Mouse (Mus musculus) CH12.LX (cell line): ENCODE measurements around the gene Zfp184. TPM values are rescaled to one million over a fixed set of nuclear protein-coding genes. Genes with fewer than 3 reads are reported as not detected.

Experiments used
- DNase-seq: peaks from one replicate; pipeline ENCODE4 v3.0.0-alpha.2; 2013; ENCODE audit errors: extremely low read depth
- H3K27ac ChIP-seq: 2 replicates; pipeline ENCODE4 v1.5.1; 2012; ENCODE audit warnings: low read depth, mild to moderate bottlenecking, control low read depth, moderate library complexity; ENCODE audit not compliant: insufficient read depth
- H3K27me3 ChIP-seq: replicated peaks from 2 replicates; pipeline ENCODE3; 2012; ENCODE audit warnings: inconsistent platforms
- H3K36me3 ChIP-seq, 2 experiments: replicated peaks in 1 of 2; 2 replicates each; pipeline versions ENCODE3 to v1.6.1; 2012; ENCODE audit warnings: inconsistent platforms in 1 of 2, low read length in 1 of 2, mild to moderate bottlenecking in 1 of 2, mixed read lengths in 1 of 2, moderate library complexity in 1 of 2; ENCODE audit not compliant: control insufficient read depth in 1 of 2, insufficient read depth in 1 of 2
- H3K4me1 ChIP-seq, 2 experiments: 2 replicates each; pipeline ENCODE4 v1.6.1; 2012; ENCODE audit warnings: inconsistent platforms in 1 of 2, moderate library complexity in 1 of 2; ENCODE audit not compliant: insufficient read depth in 2 of 2, control insufficient read depth in 1 of 2
- H3K4me2 ChIP-seq: 2 replicates; pipeline ENCODE4 v1.6.1; 2012; ENCODE audit warnings: low read depth, mild to moderate bottlenecking, control low read depth; ENCODE audit not compliant: poor library complexity, insufficient read depth, severe bottlenecking
- H3K4me3 ChIP-seq, 3 experiments: fragments of 150-350 bp in 1 of 3; sonication (generic) in 1 of 3; replicated peaks in 1 of 3; 2 replicates each; pipeline versions ENCODE3 to v1.5.1; 2011 to 2012; ENCODE audit warnings: low read depth in 2 of 3, low read length in 2 of 3, mild to moderate bottlenecking in 2 of 3, moderate library complexity in 2 of 3, control low read depth in 1 of 3, improper control_type of control experiment in 1 of 3, inconsistent platforms in 1 of 3, mixed read lengths in 1 of 3; ENCODE audit not compliant: poor library complexity in 1 of 3
- H3K79me2 ChIP-seq: replicated peaks from 2 replicates; pipeline ENCODE4 v1.6.1; 2012; ENCODE audit warnings: mild to moderate bottlenecking, moderate library complexity; ENCODE audit not compliant: control insufficient read depth, poor library complexity, insufficient read depth, severe bottlenecking; ENCODE audit errors: extremely low read depth
- H3K9ac ChIP-seq: 2 replicates; pipeline ENCODE4 v1.6.1; 2012; ENCODE audit warnings: low read depth, mild to moderate bottlenecking, control low read depth, moderate library complexity; ENCODE audit not compliant: insufficient read depth
- H3K9me3 ChIP-seq: replicated peaks from 2 replicates; pipeline ENCODE3; 2012; ENCODE audit warnings: low read length, inconsistent platforms, mixed read lengths
- BHLHE40 ChIP-seq: IDR thresholded peaks from 2 replicates; pipeline ENCODE4 v1.6.1; 2011; ENCODE audit warnings: mild to moderate bottlenecking, low read depth, low read length, improper control_type of control experiment
- CHD1 ChIP-seq: IDR thresholded peaks from 2 replicates; pipeline ENCODE4 v1.6.1; 2012; ENCODE audit warnings: low read depth, low read length, improper control_type of control experiment, inconsistent platforms
- CHD2 ChIP-seq: IDR thresholded peaks from 2 replicates; pipeline ENCODE4 v1.6.1; 2011; ENCODE audit warnings: low read length, improper control_type of control experiment
- CTCF ChIP-seq, 2 experiments: IDR thresholded peaks in 1 of 2; conservative IDR thresholded peaks in 1 of 2; 2 replicates each; pipeline ENCODE4 v1.5.1; 2011 to 2012; ENCODE audit warnings: low read depth in 2 of 2, low read length in 2 of 2, improper control_type of control experiment in 1 of 2, inconsistent platforms in 1 of 2, mild to moderate bottlenecking in 1 of 2, moderate library complexity in 1 of 2
- E2F4 ChIP-seq: IDR thresholded peaks from 2 replicates; pipeline ENCODE4 v1.6.1; 2011; ENCODE audit warnings: low read depth, low read length, improper control_type of control experiment; ENCODE audit not compliant: insufficient replicate concordance
- ELF1 ChIP-seq: IDR thresholded peaks from 2 replicates; pipeline ENCODE4 v1.6.1; 2014; ENCODE audit warnings: low read depth, mild to moderate bottlenecking, inconsistent platforms, low read length, improper control_type of control experiment
- EP300 ChIP-seq: IDR thresholded peaks from 2 replicates; pipeline ENCODE4 v1.6.1; 2011; ENCODE audit warnings: low read length, improper control_type of control experiment
- ETS1 ChIP-seq: conservative IDR thresholded peaks from 2 replicates; pipeline ENCODE4 v1.6.1; 2012; ENCODE audit warnings: low read depth, mild to moderate bottlenecking, inconsistent platforms, low read length, improper control_type of control experiment, moderate library complexity
- GABPA ChIP-seq: IDR thresholded peaks from 2 replicates; pipeline ENCODE4 v1.6.1; 2012; ENCODE audit warnings: low read depth, low read length, improper control_type of control experiment, inconsistent platforms; ENCODE audit not compliant: insufficient replicate concordance
- JUND ChIP-seq: conservative IDR thresholded peaks from 2 replicates; pipeline ENCODE4 v1.6.1; 2011; ENCODE audit warnings: low read depth, low read length, improper control_type of control experiment
- KAT2A ChIP-seq: IDR thresholded peaks from 2 replicates; pipeline ENCODE4 v1.6.1; 2012; ENCODE audit warnings: low read length, improper control_type of control experiment, inconsistent platforms; ENCODE audit not compliant: insufficient replicate concordance
- MAFK ChIP-seq: IDR thresholded peaks from 2 replicates; pipeline ENCODE4 v1.6.1; 2011; ENCODE audit warnings: low read length, improper control_type of control experiment; ENCODE audit not compliant: insufficient replicate concordance
- MAX ChIP-seq: IDR thresholded peaks from 2 replicates; pipeline ENCODE4 v1.6.1; 2011; ENCODE audit warnings: low read length, improper control_type of control experiment
- MAZ ChIP-seq: IDR thresholded peaks from 2 replicates; pipeline ENCODE4 v1.6.1; 2012; ENCODE audit warnings: low read depth, mild to moderate bottlenecking, inconsistent platforms, low read length, improper control_type of control experiment, moderate library complexity
- MXI1 ChIP-seq: IDR thresholded peaks from 2 replicates; pipeline ENCODE4 v1.6.1; 2011; ENCODE audit warnings: mild to moderate bottlenecking, low read depth, low read length, improper control_type of control experiment
- MYC ChIP-seq: IDR thresholded peaks from 2 replicates; pipeline ENCODE4 v1.6.1; 2011; ENCODE audit warnings: low read depth, mild to moderate bottlenecking, improper control_type of control experiment, low read length
- NRF1 ChIP-seq: IDR thresholded peaks from 2 replicates; pipeline ENCODE4 v1.6.1; 2014; ENCODE audit warnings: low read depth, mild to moderate bottlenecking, inconsistent platforms, low read length, improper control_type of control experiment, moderate library complexity
- PAX5 ChIP-seq: IDR thresholded peaks from 2 replicates; pipeline ENCODE4 v1.6.1; 2012; ENCODE audit warnings: low read length, inconsistent platforms, mixed read lengths
- POLR2A ChIP-seq: IDR thresholded peaks from 2 replicates; pipeline ENCODE4 v1.6.1; 2011; ENCODE audit warnings: low read depth, mild to moderate bottlenecking, improper control_type of control experiment, low read length
- RAD21 ChIP-seq: IDR thresholded peaks from 2 replicates; pipeline ENCODE4 v1.6.1; 2011; ENCODE audit warnings: low read depth, mild to moderate bottlenecking, low read length, improper control_type of control experiment, moderate library complexity
- RCOR1 ChIP-seq: conservative IDR thresholded peaks from 2 replicates; pipeline ENCODE4 v1.6.1; 2012; ENCODE audit warnings: low read depth, mild to moderate bottlenecking, inconsistent platforms, low read length, improper control_type of control experiment
- SIN3A ChIP-seq: IDR thresholded peaks from 2 replicates; pipeline ENCODE4 v1.6.1; 2012; ENCODE audit warnings: low read length, improper control_type of control experiment, inconsistent platforms
- TBP ChIP-seq: conservative IDR thresholded peaks from 2 replicates; pipeline ENCODE4 v1.6.1; 2011; ENCODE audit warnings: low read depth, low read length, improper control_type of control experiment
- TCF12 ChIP-seq: IDR thresholded peaks from 2 replicates; pipeline ENCODE4 v1.6.1; 2014; ENCODE audit warnings: low read depth, mild to moderate bottlenecking, inconsistent platforms, low read length, improper control_type of control experiment
- UBTF ChIP-seq: IDR thresholded peaks from 2 replicates; pipeline ENCODE4 v1.6.1; 2012; ENCODE audit warnings: low read depth, mild to moderate bottlenecking, inconsistent platforms, low read length, improper control_type of control experiment, moderate library complexity
- USF1 ChIP-seq: IDR thresholded peaks from 2 replicates; pipeline ENCODE4 v1.6.1; 2014; ENCODE audit warnings: low read depth, mild to moderate bottlenecking, inconsistent platforms, low read length, improper control_type of control experiment
- USF2 ChIP-seq: conservative IDR thresholded peaks from 2 replicates; pipeline ENCODE4 v1.6.1; 2011; ENCODE audit warnings: low read depth, low read length, improper control_type of control experiment
- ZC3H11A ChIP-seq: IDR thresholded peaks from 2 replicates; pipeline ENCODE4 v1.6.1; 2012; ENCODE audit warnings: low read depth, mild to moderate bottlenecking, inconsistent platforms, low read length, improper control_type of control experiment
- ZKSCAN1 ChIP-seq: IDR thresholded peaks from 2 replicates; pipeline ENCODE4 v1.6.1; 2012; ENCODE audit warnings: low read depth, inconsistent platforms, low read length, improper control_type of control experiment, borderline replicate concordance
- ZMIZ1 ChIP-seq: IDR thresholded peaks from 2 replicates; pipeline ENCODE4 v1.6.1; 2012; ENCODE audit warnings: low read depth, mild to moderate bottlenecking, inconsistent platforms, low read length, improper control_type of control experiment
- ZNF384 ChIP-seq: IDR thresholded peaks from 2 replicates; pipeline ENCODE4 v1.6.1; 2012; ENCODE audit warnings: low read depth, low read length, improper control_type of control experiment, inconsistent platforms
- dilution Hi-C: fragments of 300-500 bp; cut with MboI; formaldehyde crosslinking; loops from 2 replicates; pipeline ENCODE4 v1.14.3; 2020; ENCODE audit warnings: low sequenced_read_pairs; ENCODE audit not compliant: extremely low pct_unique_long_range_greater_than_20kb, extremely low pct_ligation_motif_present
- in situ Hi-C: fragments of 300-500 bp; cut with MboI; formaldehyde crosslinking; loops from 3 replicates; pipeline ENCODE4 v1.14.3; 2019; ENCODE audit warnings: low sequenced_read_pairs, low pct_ligation_motif_present, low pct_unique_long_range_greater_than_20kb, mixed read lengths
- polyA plus RNA-seq: library from polyadenylated mRNA; unstranded; fragments of >175 nt; gene quantifications from 2 replicates; pipeline ENCODE4 v1.2.1, GENCODE M21; 2012; ENCODE audit warnings: low read depth; ENCODE audit not compliant: insufficient read length
- total RNA-seq, 2 experiments: library from RNA; depleted of rRNA; stranded (reverse); fragments of 300-350 nt in 1 of 2; fragments of >200 nt in 1 of 2; gene quantifications; 2 replicates each; pipeline ENCODE4 v1.2.3; 2012 to 2014

The Zfp184 gene
- total and polyA plus RNA-seq, 3 experiments = 0.79 to 3.1 (median 2.0) TPM

GRCm38 (mm10) chr13:21917992-21918391 is 26.9 kb upstream of the Zfp184 start:
- dilution Hi-C loops (no loop called here), in situ Hi-C loops (no loop called here)
- Histone ChIP-seq H3K27ac (no peak overlapping the region), H3K27me3 (peaks cover 6% of the 10 kb centered on the region), H3K4me1 (peaks cover 0 to 16% of the 10 kb centered on the region in 2 experiments; a peak in 2 of 4 replicates), H3K9me3 (no peaks in the 10 kb centered on the region), H3K9ac (peak overlapping the region; percentile 19), H3K36me3 (no peaks in the 10 kb centered on the region), H3K79me2 (no peaks in the 10 kb centered on the region), H3K4me3 (peak overlapping the region; percentile 51 to 69 (median 62)), H3K4me2 (peak overlapping the region; percentile 96)
- TF ChIP-seq BHLHE40 (peak; percentile 33), MXI1 (no peak)
- DNase-seq = no peak

GRCm38 (mm10) chr13:21918570-21919419 is 26.1 kb upstream of the Zfp184 start:
- H3K9ac ChIP-seq = peak overlapping the region; percentile 19
- peak; percentile 93 for DNase-seq
- H3K4me3 ChIP-seq = peak overlapping the region; percentile 51 to 73 (median 62)
- H3K4me1 ChIP-seq = peaks cover 0 to 17% of the 10 kb centered on the region in 2 experiments; a peak in 2 of 4 replicates
- peak overlapping the region; percentile 96 for H3K4me2 ChIP-seq
- H3K79me2 ChIP-seq = no peaks in the 10 kb centered on the region
- peaks cover 7% of the 10 kb centered on the region for H3K27me3 ChIP-seq
- no peaks in the 10 kb centered on the region for H3K9me3 ChIP-seq
- dilution Hi-C loops (no loop called here), in situ Hi-C loops (no loop called here)
- no peaks in the 10 kb centered on the region for H3K36me3 ChIP-seq
- H3K27ac ChIP-seq = 0 out of 2 replicates have a peak overlapping the region, but pooled peaks have one; percentile 9
- TF ChIP-seq RAD21 (no peak), ZMIZ1 (no peak), USF2 (no peak), GABPA (no peak), EP300 (no peak), JUND (no peak), MXI1 (peak; percentile 37; the same call in 1 of the 2 replicates), ELF1 (peak; percentile 94), UBTF (no peak), TCF12 (no peak), NRF1 (peak; percentile 63), POLR2A (no peak), RCOR1 (no peak), MAFK (peak; percentile 96), SIN3A (0 out of 2 replicates have a peak, but pooled peaks have one; percentile 26), ETS1 (no peak), ZC3H11A (no peak), CHD2 (no peak), USF1 (no peak), ZNF384 (no peak), CHD1 (no peak), MAX (peak; percentile 11; the same call in 1 of the 2 replicates), BHLHE40 (peak; percentile 94), PAX5 (no peak), TBP (peak; percentile 99), ZKSCAN1 (no peak), KAT2A (0 out of 2 replicates have a peak, but pooled peaks have one; percentile 48), CTCF (conservative IDR thresholded peaks at IDR 0.05 in 1 of 2, IDR thresholded peaks at IDR 0.05 in 1 of 2; ENCODE audit: low read depth in 2 of 2, low read length in 2 of 2) (no peak), E2F4 (peak; percentile 82), MAZ (no peak), MYC (0 out of 2 replicates have a peak, but pooled peaks have one; percentile 40)
